Mouse (Mus musculus): ENCODE measurements around the gene 4933427D14Rik. TPM values are rescaled to one million over a fixed set of nuclear protein-coding genes. Genes with fewer than 3 reads are reported as not detected.
"Not testable (repeated sequence)": the region's sequence is repeated elsewhere in the genome, so short reads cannot be mapped to it uniquely, and the experiment has no call there.

The 4933427D14Rik gene
- polyA plus RNA-seq, 1 experiment from 2014 or later, result 19.5 TPM

- DNase-seq (ENCODE audit: low spot score, missing footprints) (peak; percentile 80), ATAC-seq (ENCODE audit: low FRiP score) (no peak)
- no peaks in the 10 kb centered on the region for H3K9me3 ChIP-seq (ENCODE audit: control insufficient read depth, low read length)
- no peak overlapping the region for H3K9ac ChIP-seq (ENCODE audit: low read length)
- peaks cover 8% of the 10 kb centered on the region; the same call in 1 of the 2 replicates for H3K36me3 ChIP-seq (ENCODE audit: control insufficient read depth, insufficient read depth, low read length)
- no peak overlapping the region for H3K27ac ChIP-seq (ENCODE audit: low read depth, low read length)
- no peaks in the 10 kb centered on the region for H3K27me3 ChIP-seq (ENCODE audit: control insufficient read depth, insufficient read depth, low read length)
- no peak overlapping the region for H3K4me3 ChIP-seq (ENCODE audit: low read depth, low read length)
- H3K4me2 ChIP-seq, result no peak overlapping the region
- no peaks in the 10 kb centered on the region for H3K4me1 ChIP-seq (ENCODE audit: control insufficient read depth, insufficient read depth, low read length)
- WGBS, result 91% methylated on average over 5 of the region's 5 CpGs
These were observed 26.7 kb downstream of the 4933427D14Rik start for GRCm38 (mm10) chr11:72180556-72180955.

GRCm38 (mm10) chr11:72176553-72176952 is 30.7 kb downstream of the 4933427D14Rik start:
- peaks cover 11% of the 10 kb centered on the region for H3K36me3 ChIP-seq (ENCODE audit: control insufficient read depth, insufficient read depth, low read length)
- no peaks in the 10 kb centered on the region for H3K4me1 ChIP-seq (ENCODE audit: control insufficient read depth, insufficient read depth, low read length)
- no peak overlapping the region for H3K27ac ChIP-seq (ENCODE audit: low read depth, low read length)
- H3K9ac ChIP-seq (ENCODE audit: low read length), result no peak overlapping the region
- H3K4me2 ChIP-seq, result no peak overlapping the region
- WGBS, result 45% methylated on average over 3 of the region's 3 CpGs
- H3K4me3 ChIP-seq (ENCODE audit: low read depth, low read length), result no peak overlapping the region
- H3K9me3 ChIP-seq (ENCODE audit: control insufficient read depth, low read length), result no peaks in the 10 kb centered on the region
- DNase-seq (ENCODE audit: low spot score, missing footprints), result peak; percentile 75
- H3K27me3 ChIP-seq (ENCODE audit: control insufficient read depth, insufficient read depth, low read length), result no peaks in the 10 kb centered on the region
- ATAC-seq (ENCODE audit: low FRiP score), result no peak

GRCm38 (mm10) chr11:72175966-72176365 is 31.3 kb downstream of the 4933427D14Rik start:
- no peak overlapping the region for H3K4me2 ChIP-seq

GRCm38 (mm10) chr11:72174721-72175120 is 32.5 kb downstream of the 4933427D14Rik start:
- DNase-seq (ENCODE audit: low spot score, missing footprints), result no peak
- no peak overlapping the region for H3K4me2 ChIP-seq
- H3K36me3 ChIP-seq (ENCODE audit: control insufficient read depth, insufficient read depth, low read length), result peaks cover 10% of the 10 kb centered on the region
- 97% methylated on average over 6 of the region's 6 CpGs for WGBS
- H3K4me3 ChIP-seq (ENCODE audit: low read depth, low read length), result no peak overlapping the region
- H3K27ac ChIP-seq (ENCODE audit: low read depth, low read length), result no peak overlapping the region
- H3K9me3 ChIP-seq (ENCODE audit: control insufficient read depth, low read length), result no peaks in the 10 kb centered on the region
- no peak overlapping the region for H3K9ac ChIP-seq (ENCODE audit: low read length)
- H3K27me3 ChIP-seq (ENCODE audit: control insufficient read depth, insufficient read depth, low read length), result no peaks in the 10 kb centered on the region
- no peak for ATAC-seq (ENCODE audit: low FRiP score)
- H3K4me1 ChIP-seq (ENCODE audit: control insufficient read depth, insufficient read depth, low read length), result no peaks in the 10 kb centered on the region

More at GRCm38 (mm10) chr11:72175966-72176365, 31.3 kb downstream of the 4933427D14Rik start:
- Histone ChIP-seq H3K4me1 (ENCODE audit: control insufficient read depth, insufficient read depth, low read length) (no peaks in the 10 kb centered on the region), H3K9ac (ENCODE audit: low read length) (no peak overlapping the region), H3K4me3 (ENCODE audit: low read depth, low read length) (no peak overlapping the region), H3K27ac (ENCODE audit: low read depth, low read length) (no peak overlapping the region), H3K9me3 (ENCODE audit: control insufficient read depth, low read length) (no peaks in the 10 kb centered on the region), H3K36me3 (ENCODE audit: control insufficient read depth, insufficient read depth, low read length) (peaks cover 10% of the 10 kb centered on the region), H3K27me3 (ENCODE audit: control insufficient read depth, insufficient read depth, low read length) (no peaks in the 10 kb centered on the region)
- no peak for ATAC-seq (ENCODE audit: low FRiP score)
- peak; percentile 54 for DNase-seq (ENCODE audit: low spot score, missing footprints)
- 88% methylated on average over 5 of the region's 5 CpGs for WGBS

- Histone ChIP-seq H3K36me3 (ENCODE audit: control insufficient read depth, insufficient read depth, low read length) (peaks cover 13% of the 10 kb centered on the region), H3K27me3 (ENCODE audit: control insufficient read depth, insufficient read depth, low read length) (no peaks in the 10 kb centered on the region), H3K4me1 (ENCODE audit: control insufficient read depth, insufficient read depth, low read length) (no peaks in the 10 kb centered on the region), H3K27ac (ENCODE audit: low read depth, low read length) (no peak overlapping the region), H3K9ac (ENCODE audit: low read length) (no peak overlapping the region), H3K9me3 (ENCODE audit: control insufficient read depth, low read length) (no peaks in the 10 kb centered on the region), H3K4me3 (ENCODE audit: low read depth, low read length) (no peak overlapping the region), H3K4me2 (no peak overlapping the region)
- WGBS, result 90% methylated on average over 5 of the region's 5 CpGs
- DNase-seq (ENCODE audit: low spot score, missing footprints) (peak; percentile 14), ATAC-seq (ENCODE audit: low FRiP score) (no peak)
These were observed 33.8 kb downstream of the 4933427D14Rik start for GRCm38 (mm10) chr11:72173506-72173905.

GRCm38 (mm10) chr11:72171906-72172305 is 35.4 kb downstream of the 4933427D14Rik start:
- H3K27me3 ChIP-seq (ENCODE audit: control insufficient read depth, insufficient read depth, low read length); H3K4me2 ChIP-seq; H3K9ac ChIP-seq (ENCODE audit: low read length); H3K9me3 ChIP-seq (ENCODE audit: control insufficient read depth, low read length); ATAC-seq (ENCODE audit: low FRiP score); H3K27ac ChIP-seq (ENCODE audit: low read depth, low read length); H3K4me1 ChIP-seq (ENCODE audit: control insufficient read depth, insufficient read depth, low read length); H3K4me3 ChIP-seq (ENCODE audit: low read depth, low read length): not testable (repeated sequence)
- peak; percentile 57 for DNase-seq (ENCODE audit: low spot score, missing footprints)
- H3K36me3 ChIP-seq (ENCODE audit: control insufficient read depth, insufficient read depth, low read length), result peaks cover 12% of the 10 kb centered on the region
- 89% methylated on average over 4 of the region's 4 CpGs for WGBS

GRCm38 (mm10) chr11:72169871-72170270 is 37.4 kb downstream of the 4933427D14Rik start:
- ATAC-seq (ENCODE audit: low FRiP score) (no peak), DNase-seq (ENCODE audit: low spot score, missing footprints) (peak; percentile 26)
- Histone ChIP-seq H3K9me3 (ENCODE audit: control insufficient read depth, low read length) (no peaks in the 10 kb centered on the region), H3K27ac (ENCODE audit: low read depth, low read length) (no peak overlapping the region), H3K4me1 (ENCODE audit: control insufficient read depth, insufficient read depth, low read length) (no peaks in the 10 kb centered on the region), H3K27me3 (ENCODE audit: control insufficient read depth, insufficient read depth, low read length) (no peaks in the 10 kb centered on the region), H3K36me3 (ENCODE audit: control insufficient read depth, insufficient read depth, low read length) (peaks cover 11% of the 10 kb centered on the region), H3K4me2 (no peak overlapping the region), H3K9ac (ENCODE audit: low read length) (no peak overlapping the region), H3K4me3 (ENCODE audit: low read depth, low read length) (no peak overlapping the region)
- WGBS, result 80% methylated on average over 4 of the region's 4 CpGs

GRCm38 (mm10) chr11:72163198-72163597 is 44.1 kb downstream of the 4933427D14Rik start:
- ATAC-seq (ENCODE audit: low FRiP score) (no peak), DNase-seq (ENCODE audit: low spot score, missing footprints) (no peak)
- Histone ChIP-seq H3K4me3 (ENCODE audit: low read depth, low read length) (no peak overlapping the region), H3K27me3 (ENCODE audit: control insufficient read depth, insufficient read depth, low read length) (no peaks in the 10 kb centered on the region), H3K9me3 (ENCODE audit: control insufficient read depth, low read length) (no peaks in the 10 kb centered on the region), H3K9ac (ENCODE audit: low read length) (no peak overlapping the region), H3K27ac (ENCODE audit: low read depth, low read length) (no peak overlapping the region), H3K4me2 (no peak overlapping the region), H3K36me3 (ENCODE audit: control insufficient read depth, insufficient read depth, low read length) (peaks cover 14% of the 10 kb centered on the region; the same call in 1 of the 2 replicates), H3K4me1 (ENCODE audit: control insufficient read depth, insufficient read depth, low read length) (no peaks in the 10 kb centered on the region)
- 93% methylated on average over 2 of the region's 2 CpGs for WGBS

- DNase-seq (ENCODE audit: low spot score, missing footprints) (peak; percentile 44), ATAC-seq (ENCODE audit: low FRiP score) (no peak)
- no peak overlapping the region for H3K4me2 ChIP-seq
- H3K4me3 ChIP-seq (ENCODE audit: low read depth, low read length), result no peak overlapping the region
- H3K27me3 ChIP-seq (ENCODE audit: control insufficient read depth, insufficient read depth, low read length), result no peaks in the 10 kb centered on the region
- peaks cover 5% of the 10 kb centered on the region; the same call in 1 of the 2 replicates for H3K4me1 ChIP-seq (ENCODE audit: control insufficient read depth, insufficient read depth, low read length)
- H3K36me3 ChIP-seq (ENCODE audit: control insufficient read depth, insufficient read depth, low read length), result peaks cover 14% of the 10 kb centered on the region
- WGBS, result 80% methylated on average over 2 of the region's 2 CpGs
- no peak overlapping the region for H3K9ac ChIP-seq (ENCODE audit: low read length)
- no peaks in the 10 kb centered on the region for H3K9me3 ChIP-seq (ENCODE audit: control insufficient read depth, low read length)
- H3K27ac ChIP-seq (ENCODE audit: low read depth, low read length), result no peak overlapping the region
These were observed 50.6 kb downstream of the 4933427D14Rik start for GRCm38 (mm10) chr11:72156624-72157023.
